Mouse (Mus musculus) erythroid progenitor cell, adult 5-6 weeks (primary cell): ENCODE results near the gene Supt7l. TPM values are rescaled to one million over a fixed set of nuclear protein-coding genes. Genes with fewer than 3 reads are reported as not detected.
"Not testable (repeated sequence)": the region's sequence is repeated elsewhere in the genome, so short reads cannot be mapped to it uniquely, and the experiment has no call there.

Experiments used
- ATAC-seq: replicated peaks from 2 replicates; pipeline ENCODE4 v1.8.0; 2016; ENCODE audit warnings: moderate number of reproducible peaks, mild to moderate bottlenecking, moderate TSS enrichment, inconsistent platforms; ENCODE audit not compliant: poor library complexity, low FRiP score, severe bottlenecking
- total RNA-seq, 2 experiments: library from RNA; stranded (forward) in 1 of 2; stranded (reverse) in 1 of 2; fragments of 150-400 nt in 1 of 2; fragments of 186-747, 209-891 nt in 1 of 2; gene quantifications; 2 replicates each; pipeline versions ENCODE4 v1.2.3 to v1.2.4; 2015 to 2017; ENCODE audit warnings: low replicate concordance in 2 of 2

Gene Supt7l
- total RNA-seq (2015; ENCODE audit: low replicate concordance) (12.6 TPM in 2 replicates), total RNA-seq (2017; ENCODE audit: low replicate concordance) (5.9 and 14.6 TPM in 2 replicates)

DNA sequence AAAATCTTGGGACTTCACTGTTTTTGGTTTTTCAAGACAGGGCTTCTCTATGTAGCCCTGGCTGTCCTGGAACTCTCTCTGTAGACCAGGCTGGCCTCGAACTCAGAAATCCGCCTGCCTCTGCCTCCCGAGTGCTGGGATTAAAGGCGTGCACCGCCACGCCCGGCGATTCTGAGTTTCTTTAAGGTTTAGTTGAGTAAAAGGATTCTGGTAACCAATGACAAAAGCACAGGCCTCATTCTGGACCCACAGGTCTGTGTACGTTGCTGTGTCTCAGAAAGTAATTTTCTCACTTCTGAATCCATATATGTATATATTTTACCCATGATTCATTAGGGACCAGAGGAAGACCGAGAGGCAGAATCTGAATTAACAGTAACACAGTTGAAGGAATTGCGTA lies at the start of gene Supt7l:
TSS of gene Supt7l (minus strand) at position 101 of the 400 bp plus-strand sequence.
- not testable (repeated sequence) for ATAC-seq

DNA sequence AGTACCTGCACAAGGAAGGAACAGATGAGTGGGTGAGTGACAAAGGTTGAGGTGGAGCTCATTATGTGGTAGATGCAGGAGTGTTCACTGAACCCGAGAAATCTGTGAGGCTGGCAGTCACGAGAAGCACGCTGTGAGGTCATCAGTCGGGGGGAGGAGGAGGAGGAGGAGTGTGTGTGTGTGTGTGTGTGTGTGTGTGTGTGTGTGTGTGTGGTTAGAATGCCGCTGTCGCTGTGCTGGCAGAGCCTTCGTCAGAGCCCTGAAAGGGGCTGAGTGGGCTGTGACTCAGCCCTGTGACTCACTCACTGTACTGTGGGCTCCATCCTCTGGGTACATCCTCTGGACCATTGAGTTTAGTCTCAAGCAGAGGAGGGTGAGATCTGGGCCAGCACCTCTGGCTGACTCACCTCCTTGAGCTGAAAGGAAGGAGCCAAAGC lies 49.0 kb upstream of the Supt7l start:
- no peak for ATAC-seq

DNA sequence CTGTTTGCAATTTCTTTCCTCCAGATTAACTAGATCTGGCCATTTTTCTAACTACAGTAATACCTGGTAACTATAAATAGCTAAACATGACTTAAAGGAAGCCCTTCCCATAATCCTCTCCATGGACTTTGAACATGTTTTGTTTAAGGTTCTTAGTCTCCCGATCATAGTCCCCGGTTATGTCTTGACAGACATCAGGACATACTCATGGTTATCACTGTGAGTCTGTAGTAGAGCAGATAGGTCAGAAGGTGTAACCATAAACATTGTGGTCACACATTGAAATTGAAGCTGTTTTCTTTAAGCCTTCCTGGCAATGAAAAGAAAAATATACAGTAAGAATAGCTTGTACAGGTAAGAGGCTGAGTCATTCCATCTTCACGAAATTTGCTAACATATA lies 46.1 kb upstream of the Supt7l start:
- no peak for ATAC-seq

DNA sequence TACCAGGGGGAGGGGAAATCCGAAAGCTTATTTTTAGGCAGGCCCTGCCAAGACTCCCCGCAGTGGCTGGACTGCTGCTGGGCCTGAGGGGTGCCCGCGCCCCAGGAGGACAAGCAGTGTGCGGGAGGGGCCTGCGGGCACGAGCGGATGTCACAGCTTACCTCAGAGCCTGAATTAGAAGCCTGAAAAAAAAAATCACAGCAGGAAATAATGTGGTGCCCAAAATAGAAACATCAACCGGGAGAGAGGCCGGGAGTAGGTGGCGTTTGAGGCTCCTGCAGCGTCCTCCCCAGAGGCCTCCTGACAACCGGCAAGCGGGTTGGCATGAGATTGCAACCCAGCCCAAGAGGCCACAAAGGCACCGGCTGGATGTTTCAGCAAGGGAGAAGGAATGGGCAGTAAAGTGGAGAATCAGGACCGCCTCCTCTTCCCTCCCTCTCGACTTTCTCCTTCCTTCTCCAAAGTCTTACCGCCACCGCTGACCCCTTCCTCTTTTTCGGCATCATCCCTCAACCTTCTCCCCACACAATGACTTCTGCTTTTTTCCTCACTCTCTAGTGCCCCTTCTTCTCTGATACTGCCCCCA lies 43.5 kb upstream of the Supt7l start:
- no peak for ATAC-seq

DNA sequence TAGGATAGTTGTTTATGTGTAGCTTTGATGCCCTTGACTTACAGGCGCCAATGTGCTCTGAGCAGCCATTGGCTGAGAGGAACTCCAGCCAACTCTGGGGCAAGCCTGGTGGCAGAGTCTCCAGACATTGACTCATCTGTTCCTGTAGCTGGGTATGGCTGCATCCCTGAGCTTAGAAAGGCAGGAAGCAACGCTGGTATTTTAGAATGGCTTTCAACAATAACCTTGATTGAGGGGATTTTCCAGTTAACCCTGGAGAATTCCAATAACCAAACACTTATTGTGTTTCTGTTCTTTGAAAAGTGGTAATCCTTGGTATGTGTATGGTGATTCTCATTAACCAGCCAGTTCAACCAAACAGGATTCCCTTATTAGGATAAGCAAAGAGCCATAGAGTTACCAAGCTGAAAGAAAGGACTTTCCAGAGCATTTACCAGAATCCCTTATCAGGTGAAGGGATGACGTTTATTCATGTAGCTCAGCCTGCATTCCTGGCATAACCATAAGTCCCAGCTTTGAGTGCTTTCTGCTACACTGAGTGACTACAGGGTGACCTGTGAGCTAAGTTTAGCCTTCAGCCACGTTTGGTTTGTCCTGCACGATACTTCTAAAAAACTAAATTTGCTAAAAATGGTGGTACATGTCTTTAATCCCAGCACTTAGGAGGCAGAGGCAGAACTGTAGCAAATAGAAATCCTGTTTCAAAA lies 40.5 kb upstream of the Supt7l start:
- ATAC-seq, result no peak

DNA sequence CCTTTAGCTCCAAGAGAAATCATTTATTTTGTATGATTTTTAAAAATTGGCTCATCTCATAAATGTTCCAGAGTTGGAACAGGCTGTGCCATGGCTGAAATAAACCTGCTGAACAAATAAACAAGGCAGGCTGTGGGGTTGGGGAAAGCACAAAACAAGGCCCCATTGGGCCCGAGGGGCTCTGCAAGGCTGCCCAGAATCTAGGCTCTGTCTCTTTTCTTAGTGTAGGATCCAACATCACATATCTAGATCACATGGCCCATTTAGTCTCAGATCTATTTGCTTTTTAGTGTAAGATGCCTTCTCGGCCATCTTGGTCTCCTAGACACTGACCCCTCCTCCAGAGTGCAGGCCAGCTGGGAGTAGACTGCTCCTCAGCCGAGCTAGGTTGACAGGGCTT lies 38.9 kb upstream of the Supt7l start:
- ATAC-seq, result no peak

DNA sequence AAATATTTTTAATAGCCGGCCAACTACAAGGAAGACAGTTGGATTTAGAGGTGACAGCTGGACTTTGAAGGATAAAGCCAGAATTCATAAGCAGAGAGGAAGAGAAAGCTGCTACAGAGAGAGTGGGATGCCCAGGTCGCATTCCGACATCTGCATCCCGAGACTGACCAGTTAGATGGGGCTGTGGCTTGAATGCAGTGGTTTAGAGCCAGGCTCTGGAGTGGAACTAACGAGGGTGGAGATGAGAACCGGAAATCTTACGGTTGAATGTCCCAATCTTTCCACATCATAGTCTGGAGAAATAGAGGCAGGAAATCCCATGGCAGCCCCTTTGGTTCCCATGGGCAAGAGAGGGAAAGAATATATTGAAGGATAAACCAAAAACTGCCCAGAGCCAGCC lies 38.4 kb upstream of the Supt7l start:
- no peak for ATAC-seq

DNA sequence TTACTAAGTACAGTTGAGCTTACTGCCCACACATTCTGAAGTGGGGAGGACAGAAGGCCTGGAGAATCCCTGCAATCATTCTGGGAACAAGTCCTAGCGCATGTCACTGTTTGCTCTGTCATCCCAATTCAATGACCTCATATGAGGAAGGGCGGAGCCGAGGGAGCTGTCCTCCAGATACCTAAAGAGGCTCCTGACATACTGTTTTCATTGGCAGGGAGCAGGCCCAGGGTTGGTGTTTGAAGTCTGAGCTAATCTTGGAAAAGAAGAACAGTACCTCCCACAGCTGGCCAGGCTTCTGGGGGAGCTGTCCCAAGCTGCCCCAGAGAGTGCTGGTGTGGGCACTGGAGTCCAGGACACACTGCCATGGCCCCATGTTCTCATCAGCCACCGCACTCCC lies 37.4 kb upstream of the Supt7l start:
- no peak for ATAC-seq

DNA sequence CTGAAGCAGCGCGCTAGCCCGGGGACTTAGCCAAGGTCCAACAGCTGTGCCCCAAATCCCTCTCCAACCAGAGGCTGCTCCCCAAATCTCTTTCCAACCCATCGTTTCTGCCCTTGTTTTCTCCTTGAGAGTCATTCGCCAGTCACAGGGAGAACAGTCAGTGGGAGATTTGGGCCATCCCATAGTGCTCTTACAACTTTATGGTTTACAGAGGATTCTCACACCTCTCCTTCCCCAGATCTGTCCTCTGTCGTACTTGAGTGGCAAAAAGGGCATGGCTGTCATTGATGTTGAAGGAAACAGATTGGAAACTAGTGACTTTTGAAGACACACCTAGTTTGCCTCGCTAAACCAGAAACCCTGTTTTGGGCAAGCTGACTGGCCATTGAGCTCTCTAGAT lies 36.3 kb upstream of the Supt7l start:
- no peak for ATAC-seq

DNA sequence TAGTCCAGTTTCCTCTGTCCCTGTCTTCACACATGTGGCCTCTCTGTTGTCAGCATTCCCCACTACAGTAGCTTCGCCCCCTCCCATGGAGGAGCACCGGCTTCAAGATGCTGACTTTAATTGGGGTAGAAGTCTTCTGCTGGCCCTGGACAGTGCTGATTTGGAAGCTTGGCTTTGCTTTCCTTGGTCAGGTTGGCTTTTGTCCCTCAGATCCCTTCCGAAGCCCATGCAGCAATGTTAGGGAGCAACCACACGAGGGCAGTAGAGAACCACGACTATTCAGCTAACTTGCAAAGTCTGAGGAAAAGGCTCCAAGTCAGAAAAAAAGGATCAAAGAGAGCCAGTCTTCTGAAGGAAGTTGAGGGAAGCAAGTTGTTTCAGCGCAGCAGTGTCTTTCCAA lies 35.9 kb upstream of the Supt7l start:
- peak; percentile 66; the same call in 1 of the 2 replicates for ATAC-seq

DNA sequence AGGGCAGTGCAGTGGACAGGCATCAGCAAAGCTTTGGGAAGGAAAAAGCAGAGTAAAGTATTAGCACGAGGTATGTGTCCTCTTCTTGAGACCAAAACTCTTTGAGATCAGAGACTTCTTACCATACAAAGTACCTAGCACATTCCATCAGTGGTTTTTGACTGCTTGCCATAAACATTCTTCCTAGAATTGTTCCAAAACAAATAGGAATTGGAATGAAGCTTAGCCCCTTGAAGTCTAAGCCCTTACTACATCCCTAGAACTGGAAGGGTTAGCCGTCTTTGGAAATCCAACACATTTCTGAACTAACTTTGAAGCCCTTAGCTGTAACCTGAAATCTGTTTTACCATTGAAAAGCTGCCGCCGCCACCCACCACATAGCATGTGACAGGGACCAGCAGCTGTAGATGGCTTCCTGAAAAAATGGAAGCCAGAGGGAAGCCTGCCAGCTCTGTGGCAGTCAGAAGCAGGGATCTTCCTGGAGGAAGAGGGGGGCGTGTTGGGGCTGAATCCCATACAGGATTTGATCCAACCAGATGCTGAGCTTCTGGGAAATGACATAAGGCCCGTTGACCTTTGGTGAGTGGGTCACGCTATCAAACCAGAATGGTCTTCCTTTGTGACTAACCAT lies 34.5 kb upstream of the Supt7l start:
- no peak for ATAC-seq

DNA sequence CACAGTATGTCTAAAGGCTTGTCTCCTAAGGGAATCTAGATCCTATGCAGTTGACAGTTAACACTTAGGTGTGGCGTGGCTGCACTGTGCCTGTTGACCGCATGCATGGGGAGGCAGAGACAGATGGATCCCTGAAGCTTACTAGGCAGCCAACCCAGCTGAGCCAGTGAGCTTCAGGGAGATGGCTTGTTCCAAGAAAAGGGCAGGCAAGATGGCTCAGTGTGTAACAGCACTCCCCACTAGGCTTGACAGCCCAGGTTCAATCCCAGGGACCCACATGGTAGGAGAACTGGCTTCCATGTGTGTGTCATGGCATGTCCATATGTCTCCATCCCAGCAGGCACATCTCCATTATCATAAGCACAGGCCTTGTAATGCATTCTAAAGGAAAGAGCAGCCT lies 32.7 kb upstream of the Supt7l start:
- ATAC-seq, result no peak

DNA sequence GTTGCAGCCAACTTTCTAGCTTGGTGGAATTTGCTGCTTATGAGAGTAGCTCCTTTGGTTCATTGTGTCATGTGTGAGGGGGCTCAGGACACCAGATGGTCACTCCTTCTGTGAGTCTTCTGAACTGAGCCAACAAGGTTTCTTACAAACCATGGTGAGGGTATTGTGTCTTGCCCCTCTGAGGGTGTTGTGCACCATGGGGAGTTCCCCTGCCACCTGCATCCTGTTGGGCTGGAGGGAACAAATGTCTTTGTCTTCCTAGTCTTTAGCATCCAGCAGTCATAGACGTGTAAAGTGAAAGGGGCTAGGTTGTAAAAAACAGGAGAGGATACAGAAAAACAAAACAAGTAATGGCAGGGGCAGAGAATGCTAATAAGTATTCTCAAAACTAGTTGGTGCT lies 31.8 kb upstream of the Supt7l start:
- no peak for ATAC-seq

DNA sequence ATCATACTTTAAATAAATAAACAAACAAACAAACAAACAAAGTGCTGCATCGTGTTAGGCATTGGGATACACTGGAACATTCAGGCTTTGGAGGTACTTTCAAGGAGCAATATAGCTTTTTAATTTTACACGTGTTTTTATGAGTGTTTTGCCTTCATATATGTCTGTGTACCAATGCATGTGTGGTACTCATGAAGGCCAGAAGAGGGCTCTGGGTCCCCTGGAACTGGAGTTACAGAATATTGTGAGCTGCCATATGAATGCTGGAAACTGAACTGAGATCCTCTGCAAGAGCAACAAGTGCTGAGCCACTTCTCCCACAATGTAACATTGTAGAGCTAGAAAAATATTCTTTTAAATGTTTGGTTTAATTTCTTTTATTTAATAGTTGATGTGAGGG lies 7.6 kb upstream of the Supt7l start:
- no peak for ATAC-seq

DNA sequence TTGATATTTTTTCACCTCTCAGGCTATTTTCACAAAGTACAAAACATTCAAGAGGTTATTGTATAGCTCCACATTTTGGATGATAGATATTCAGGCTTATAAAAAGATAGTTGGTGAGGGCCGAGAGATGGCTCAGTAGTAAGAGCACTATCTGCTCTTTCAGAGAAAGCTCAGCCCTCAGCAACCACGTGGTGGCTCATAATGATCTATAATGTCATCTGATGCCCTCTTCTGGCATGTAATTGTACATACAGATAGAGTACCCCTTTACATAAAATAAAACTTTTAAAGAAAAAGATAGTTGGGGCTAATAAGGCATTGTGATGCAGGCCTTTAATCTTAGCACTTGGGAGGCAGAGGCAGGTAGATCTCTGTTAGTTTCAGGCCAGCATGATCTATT lies 953 bp upstream of the Supt7l start:
- no peak for ATAC-seq

DNA sequence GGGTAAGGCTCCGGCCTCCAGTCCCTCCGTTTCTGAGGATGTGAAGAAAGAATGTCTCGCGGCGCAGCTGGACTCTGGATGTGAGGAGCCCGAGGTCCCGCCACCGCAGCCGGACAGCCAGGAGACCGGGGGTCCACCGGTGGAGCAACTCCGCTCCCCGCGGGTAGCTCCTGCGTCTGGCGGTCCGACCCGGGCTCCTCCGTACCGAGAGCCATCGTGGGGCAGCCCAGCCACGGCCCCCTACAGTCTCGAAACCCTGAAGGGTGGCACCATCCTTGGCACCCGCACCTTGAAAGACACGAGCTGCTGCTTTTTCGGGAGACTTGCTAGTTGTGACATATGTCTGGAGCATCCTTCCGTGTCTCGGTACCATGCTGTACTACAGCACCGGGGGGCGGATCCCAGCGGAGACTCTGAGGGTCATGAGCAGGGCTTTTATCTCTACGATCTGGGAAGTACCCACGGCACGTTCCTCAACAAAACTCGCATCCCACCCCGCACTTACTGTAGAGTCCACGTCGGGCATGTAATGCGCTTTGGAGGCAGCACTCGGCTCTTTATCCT lies 408 bp downstream of the Supt7l start:
- ATAC-seq, result peak; percentile 56

DNA sequence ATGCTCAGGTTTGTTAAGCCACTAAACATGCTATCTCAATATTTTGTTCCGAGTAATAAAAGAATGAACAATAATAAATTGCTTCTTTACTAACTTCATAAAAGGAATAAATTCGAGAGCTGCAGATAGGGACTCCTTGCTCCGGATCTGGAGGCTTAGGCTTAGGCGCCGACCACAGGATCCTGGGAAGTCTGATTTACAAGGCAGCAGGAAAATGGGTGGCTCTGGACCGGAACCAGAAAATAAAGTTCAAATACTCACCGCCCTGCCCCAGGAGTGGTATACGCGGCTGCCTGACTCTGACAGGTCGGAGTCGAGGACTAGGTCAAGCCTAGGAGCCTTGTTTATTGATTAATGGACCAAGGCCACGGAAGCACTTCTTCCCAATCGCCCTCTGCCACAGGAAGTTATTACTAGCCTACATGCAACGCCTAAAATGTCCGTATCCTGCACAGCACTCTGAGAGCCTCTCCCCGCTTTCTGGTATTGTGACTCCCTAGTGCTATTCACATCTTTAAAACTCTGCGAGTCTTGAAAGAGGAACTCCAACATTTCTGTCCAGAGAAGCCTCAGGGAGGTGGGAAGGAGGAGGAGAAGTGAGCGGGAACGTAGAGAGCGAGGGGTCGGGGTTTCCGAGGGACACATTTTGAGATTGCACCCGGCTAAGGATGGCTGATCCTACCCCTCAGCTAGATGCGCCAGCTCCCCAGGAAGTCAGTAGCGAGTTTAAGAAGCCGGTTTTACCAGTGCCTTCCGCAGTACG lies 1.1 kb downstream of the Supt7l start, which contains the start of gene Slc4a1ap:
TSS of gene Slc4a1ap (plus strand) at position 642 of the 763 bp plus-strand sequence.
- peak; percentile 95 for ATAC-seq

DNA sequence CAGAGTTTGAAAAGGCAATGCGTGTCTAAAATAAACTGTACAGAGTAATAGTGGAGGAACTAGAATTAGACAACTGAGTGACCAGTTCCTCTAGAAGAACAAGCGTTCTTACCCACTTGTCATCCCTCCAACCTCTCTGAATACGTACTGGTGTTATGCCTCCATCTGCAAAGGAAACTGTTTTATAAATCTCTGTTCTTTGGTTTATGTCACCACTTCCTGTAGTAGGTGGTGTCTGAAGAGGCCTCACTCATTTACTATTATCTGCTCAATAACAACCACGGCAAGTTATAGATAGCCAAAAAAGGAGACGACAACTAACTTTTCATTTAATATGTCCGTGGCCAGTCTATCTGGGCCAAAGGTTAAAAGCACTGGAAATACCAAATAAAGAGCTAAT lies 7.1 kb downstream of the Supt7l start:
- no peak for ATAC-seq

DNA sequence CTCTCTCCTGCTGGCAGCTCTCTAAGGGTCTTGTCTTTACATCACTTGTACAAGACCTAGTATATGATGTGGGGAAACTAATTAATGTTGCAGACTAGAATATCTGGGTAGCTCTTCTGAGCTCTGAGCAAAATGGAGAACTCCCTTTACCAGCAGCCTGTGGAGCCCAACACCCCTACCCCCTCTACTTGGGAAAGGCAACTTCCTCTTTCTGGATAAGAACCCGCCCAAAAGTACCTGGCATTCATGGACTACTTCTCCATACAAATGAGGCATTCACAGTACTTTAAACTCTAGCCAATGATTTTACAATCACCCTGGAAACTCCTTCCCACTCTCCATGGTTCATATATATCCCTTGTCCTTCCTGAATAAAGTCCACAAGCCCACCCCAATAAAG lies 15.1 kb downstream of the Supt7l start:
- no peak for ATAC-seq

DNA sequence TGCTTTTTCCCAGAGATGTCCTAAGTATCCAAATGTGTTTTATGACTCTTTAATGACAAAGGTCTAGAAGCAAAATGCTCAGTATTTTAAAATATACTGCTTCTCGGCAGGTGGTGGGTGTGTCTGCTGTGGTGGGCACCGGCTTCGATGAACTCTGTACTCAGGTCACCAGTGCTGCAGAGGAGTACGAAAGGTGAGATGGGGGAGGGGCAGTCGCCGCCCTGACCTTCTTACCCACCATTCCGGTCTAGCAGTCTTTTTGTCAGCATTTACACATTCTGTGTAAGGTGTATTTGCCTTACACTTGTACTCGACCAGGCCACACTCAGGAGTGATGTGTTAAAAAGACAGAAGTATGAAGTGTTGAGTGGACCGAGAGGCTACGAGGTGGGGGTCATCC lies 22.8 kb downstream of the Supt7l start:
- ATAC-seq, result no peak
